Mouse (Mus musculus) liver, adult 2 months (tissue): Measurements from ENCODE around the gene Klf2.

Experiments
- CTCF ChIP-seq: fragments of 200-500 bp; IDR thresholded peaks from 2 replicates; pipeline ENCODE4 v1.5.1; 2011; ENCODE audit warnings: low read depth, low read length, control low read depth
- POLR2A ChIP-seq: fragments of 200-500 bp; IDR thresholded peaks from 2 replicates; pipeline ENCODE4 v1.6.1; 2011; ENCODE audit warnings: low read length, control low read depth; ENCODE audit not compliant: insufficient read depth; ENCODE audit errors: extremely low read depth

GRCm38 (mm10) chr8:72337034-72337433 lies 18.2 kb downstream of the Klf2 start:
- TF ChIP-seq CTCF (no peak), POLR2A (no peak)
